15 mouse cellular contexts compared by ENCODE assay signal in genomic region chr11:98599291-98599690, GRCm38 (mm10). TPM values are rescaled to one million over a fixed set of nuclear protein-coding genes. Genes with fewer than 3 reads are reported as not detected.
DNase-seq lines count a peak whose midpoint lies in the region; ATAC-seq lines count a peak whose summit lies in the region.
"Had no signal": no experiment of that assay in that cellular context is flagged by ENCODE, and none has a peak within 500 bp of the region (broad histone marks: within the 10 kb centered on the region; RNA-seq: fewer than 3 reads in every experiment).

No protein-coding gene starts in this region.

- peak overlapping the region; percentile 31 for H3K4me2 ChIP-seq in heart, embryonic 11.5 days
- H3K4me2 ChIP-seq in lung, embryonic 15.5 days, result peak overlapping the region; percentile 18; the same call in 1 of the 2 replicates
- no peak overlapping the region for H3K4me2 ChIP-seq in neural tube, embryonic 14.5 days (ENCODE audit: low read depth, low read length)
- no peak overlapping the region for H3K4me2 ChIP-seq in midbrain, embryonic 15.5 days
- H3K4me2 ChIP-seq: liver, embryonic 13.5 days; neural tube, embryonic 13.5 days had no signal

- peaks cover 24% of the 10 kb centered on the region; the same call in 1 of the 2 replicates for H3K27me3 ChIP-seq in heart, embryonic 11.5 days (ENCODE audit: control insufficient read depth, insufficient read depth, low read length)
- H3K27me3 ChIP-seq in lung, embryonic 15.5 days, result peaks cover 37% of the 10 kb centered on the region
- peaks cover 3% of the 10 kb centered on the region for H3K27me3 ChIP-seq in neural tube, embryonic 14.5 days (ENCODE audit: control insufficient read depth, insufficient read depth, low read length)
- H3K27me3 ChIP-seq in midbrain, embryonic 15.5 days (replicated peaks), result peaks cover 14% of the 10 kb centered on the region

- DNase-seq in heart, postnatal 25 days (ENCODE audit: low spot score), result no peak
- DNase-seq in lung, adult 18-20 months, result no peak
- DNase-seq: kidney, postnatal 4 days; liver, embryonic 13.5 days had no signal

- 0 out of 2 replicates have a peak, but pooled peaks have one; percentile 40 for ATAC-seq in heart, embryonic 11.5 days (replicated peaks; ENCODE audit: insufficient number of reproducible peaks, low FRiP score, low TSS enrichment)
- ATAC-seq in lung, embryonic 15.5 days (ENCODE audit: borderline replicate concordance, extremely low read depth, low FRiP score, low TSS enrichment), result no peak
- ATAC-seq in neural tube, embryonic 14.5 days (ENCODE audit: low read depth), result no peak
- ATAC-seq in midbrain, embryonic 15.5 days (replicated peaks), result no peak
- ATAC-seq in CD4-positive, CD25-positive, alpha-beta regulatory T cell, adult 4 months, result no peak

- intact Hi-C loops in heart, postnatal 25 days (cut with DNase I), result no loop called here

- 14% methylated on average over 18 of the region's 18 CpGs for WGBS in heart, embryonic 11.5 days (ENCODE audit: insufficient replicate concordance)
- 22% methylated on average over 18 of the region's 18 CpGs for WGBS in lung, embryonic 15.5 days
- 43% methylated on average over 18 of the region's 18 CpGs for WGBS in neural tube, embryonic 14.5 days
- WGBS in midbrain, embryonic 15.5 days, result 39% methylated on average over 18 of the region's 18 CpGs

- H3K9me3 ChIP-seq in heart, embryonic 11.5 days (replicated peaks; ENCODE audit: control insufficient read depth, low read length), result no peaks in the 10 kb centered on the region
- no peaks in the 10 kb centered on the region for H3K9me3 ChIP-seq in lung, embryonic 15.5 days
- no peaks in the 10 kb centered on the region for H3K9me3 ChIP-seq in neural tube, embryonic 14.5 days (ENCODE audit: control insufficient read depth, low read length)
- H3K9me3 ChIP-seq in midbrain, embryonic 15.5 days, result no peaks in the 10 kb centered on the region
- H3K9me3 ChIP-seq: liver, embryonic 13.5 days; neural tube, embryonic 13.5 days had no signal

- H3K9ac ChIP-seq in heart, embryonic 11.5 days (ENCODE audit: low read depth, low read length), result 0 out of 2 replicates have a peak overlapping the region, but pooled peaks have one; percentile 31
- H3K9ac ChIP-seq in lung, embryonic 15.5 days, result no peak overlapping the region
- 0 out of 2 replicates have a peak overlapping the region, but pooled peaks have one; percentile 0 for H3K9ac ChIP-seq in neural tube, embryonic 14.5 days (replicated peaks; ENCODE audit: low read depth, low read length)
- no peak overlapping the region for H3K9ac ChIP-seq in midbrain, embryonic 15.5 days
- H3K9ac ChIP-seq: liver, embryonic 13.5 days; neural tube, embryonic 13.5 days had no signal

- no peak overlapping the region for H3K4me3 ChIP-seq in heart, embryonic 11.5 days (ENCODE audit: low read depth, low read length)
- no peak overlapping the region for H3K4me3 ChIP-seq in lung, embryonic 15.5 days
- H3K4me3 ChIP-seq in brown adipose tissue, adult 24 weeks (ENCODE audit: insufficient read depth, low read depth, low read length), result peak overlapping the region; percentile 19; the same call in 1 of the 2 replicates
- H3K4me3 ChIP-seq in neural tube, embryonic 14.5 days (ENCODE audit: low read depth, low read length), result no peak overlapping the region
- H3K4me3 ChIP-seq in midbrain, embryonic 15.5 days, result no peak overlapping the region
- H3K4me3 ChIP-seq: left cerebral cortex, adult 2 months; liver, embryonic 13.5 days; neural tube, embryonic 13.5 days had no signal

- peaks cover 23% of the 10 kb centered on the region for H3K4me1 ChIP-seq in heart, embryonic 11.5 days (ENCODE audit: control insufficient read depth, insufficient read depth, low read length)
- H3K4me1 ChIP-seq in lung, embryonic 15.5 days, result peaks cover 16% of the 10 kb centered on the region; the same call in 1 of the 2 replicates
- no peaks in the 10 kb centered on the region; the same call in 1 of the 2 replicates for H3K4me1 ChIP-seq in brown adipose tissue, adult 24 weeks (ENCODE audit: control insufficient read depth, insufficient read depth, insufficient read length, low read length)
- no peaks in the 10 kb centered on the region for H3K4me1 ChIP-seq in neural tube, embryonic 14.5 days (ENCODE audit: control insufficient read depth, insufficient read depth, low read length)
- peaks cover 6% of the 10 kb centered on the region for H3K4me1 ChIP-seq in midbrain, embryonic 15.5 days

- no peak overlapping the region for H3K27ac ChIP-seq in heart, embryonic 11.5 days (ENCODE audit: low read depth, low read length)
- no peak overlapping the region for H3K27ac ChIP-seq in lung, embryonic 15.5 days
- no peak overlapping the region for H3K27ac ChIP-seq in brown adipose tissue, adult 24 weeks (replicated peaks; ENCODE audit: low read depth, low read length)
- no peak overlapping the region for H3K27ac ChIP-seq in neural tube, embryonic 14.5 days (ENCODE audit: low read depth, low read length)
- H3K27ac ChIP-seq in midbrain, embryonic 15.5 days, result no peak overlapping the region
- H3K27ac ChIP-seq: left cerebral cortex, adult 2 months; liver, embryonic 13.5 days; neural tube, embryonic 13.5 days had no signal

- H3K36me3 ChIP-seq in heart, embryonic 11.5 days (ENCODE audit: control insufficient read depth, insufficient read depth, low read length), result no peaks in the 10 kb centered on the region
- H3K36me3 ChIP-seq in lung, embryonic 15.5 days, result no peaks in the 10 kb centered on the region
- no peaks in the 10 kb centered on the region for H3K36me3 ChIP-seq in neural tube, embryonic 14.5 days (ENCODE audit: control insufficient read depth, insufficient read depth, low read length)
- H3K36me3 ChIP-seq in midbrain, embryonic 15.5 days (replicated peaks), result no peaks in the 10 kb centered on the region
- H3K36me3 ChIP-seq: liver, embryonic 13.5 days; neural tube, embryonic 13.5 days had no signal

RNA-seq across cellular contexts. Expression of gene Lrrc3c, which starts 1.2 kb away (rescaled TPM):
- not detected in 2 replicates for polyA plus RNA-seq in heart, embryonic 11.5 days (2014; fragmentation: Nextera tagmentation; extraction: Ambion mirVana)
- total RNA-seq in heart, postnatal 25 days (2021), result not detected
- polyA plus RNA-seq in lung, embryonic 15.5 days (2015; fragmentation: Nextera tagmentation; extraction: Ambion mirVana), result not detected in 2 replicates
- polyA plus RNA-seq in brown adipose tissue, adult 24 weeks (2012; ENCODE audit: insufficient read depth, insufficient read length, missing spikeins), result not detected in 2 replicates
- not detected in 2 replicates for polyA plus RNA-seq in neural tube, embryonic 14.5 days (2014; fragmentation: Nextera tagmentation; extraction: Ambion mirVana)
- not detected in 2 replicates for polyA plus RNA-seq in midbrain, embryonic 15.5 days (2015; fragmentation: Nextera tagmentation; extraction: Ambion mirVana)
- polyA plus RNA-seq in CD4-positive, CD25-positive, alpha-beta regulatory T cell, adult 4 months (2017; shearing (Covaris generic)), result not detected
- total RNA-seq: CH12.LX; left cerebral cortex, adult 2 months; megakaryocyte progenitor cell, adult 5-6 weeks had no signal
- polyA plus RNA-seq: liver, embryonic 13.5 days; neural tube, embryonic 13.5 days; urinary bladder, adult 2 months had no signal

RNA-seq across cellular contexts. Expression of gene Ormdl3, which starts 12.1 kb away (rescaled TPM):
- 9.6 and 15.0 TPM in 2 replicates for polyA plus RNA-seq in heart, embryonic 11.5 days (2014; fragmentation: Nextera tagmentation; extraction: Ambion mirVana)
- 10 to 100 TPM; 35.6 to 37.8 TPM for total RNA-seq in heart, postnatal 25 days (2021)
- polyA plus RNA-seq in lung, embryonic 15.5 days (2015; fragmentation: Nextera tagmentation; extraction: Ambion mirVana), result 54.6 and 55.2 TPM in 2 replicates
- polyA plus RNA-seq in brown adipose tissue, adult 24 weeks (2012; ENCODE audit: insufficient read depth, insufficient read length, missing spikeins), result 276 and 329 TPM in 2 replicates
- 14.5 and 16.2 TPM in 2 replicates for polyA plus RNA-seq in neural tube, embryonic 14.5 days (2014; fragmentation: Nextera tagmentation; extraction: Ambion mirVana)
- polyA plus RNA-seq in midbrain, embryonic 15.5 days (2015; fragmentation: Nextera tagmentation; extraction: Ambion mirVana), result 120 TPM in 2 replicates
- polyA plus RNA-seq in CD4-positive, CD25-positive, alpha-beta regulatory T cell, adult 4 months (2017; shearing (Covaris generic)), result 10 to 100 TPM; 25.9 to 53.6 TPM

RNA-seq across cellular contexts. Expression of gene Gm12355, which starts 26.2 kb away (rescaled TPM):
- polyA plus RNA-seq in heart, embryonic 11.5 days (2014; fragmentation: Nextera tagmentation; extraction: Ambion mirVana), result 0.34 and 0.44 TPM in 2 replicates
- 1 to 10 TPM; 7.2 to 7.7 TPM for total RNA-seq in heart, postnatal 25 days (2021)
- polyA plus RNA-seq in lung, embryonic 15.5 days (2015; fragmentation: Nextera tagmentation; extraction: Ambion mirVana), result 1.0 and 1.4 TPM in 2 replicates
- polyA plus RNA-seq in brown adipose tissue, adult 24 weeks (2012; ENCODE audit: insufficient read depth, insufficient read length, missing spikeins), result 5.2 and 8.8 TPM in 2 replicates
- 0.37 and 0.76 TPM in 2 replicates for polyA plus RNA-seq in neural tube, embryonic 14.5 days (2014; fragmentation: Nextera tagmentation; extraction: Ambion mirVana)
- polyA plus RNA-seq in midbrain, embryonic 15.5 days (2015; fragmentation: Nextera tagmentation; extraction: Ambion mirVana), result 0.66 and 0.72 TPM in 2 replicates
- 1 to 10 TPM; 1.0 to 9.6 TPM for polyA plus RNA-seq in CD4-positive, CD25-positive, alpha-beta regulatory T cell, adult 4 months (2017; shearing (Covaris generic))

RNA-seq across cellular contexts. Expression of gene Gsdma3, which starts 26.9 kb away (rescaled TPM):
- polyA plus RNA-seq in heart, embryonic 11.5 days (2014; fragmentation: Nextera tagmentation; extraction: Ambion mirVana), result 0.14 TPM in 1 of 2 replicates, not detected in the other
- 1 to 10 TPM; 2.7 to 3.3 TPM for total RNA-seq in heart, postnatal 25 days (2021)
- not detected in 2 replicates for polyA plus RNA-seq in lung, embryonic 15.5 days (2015; fragmentation: Nextera tagmentation; extraction: Ambion mirVana)
- polyA plus RNA-seq in brown adipose tissue, adult 24 weeks (2012; ENCODE audit: insufficient read depth, insufficient read length, missing spikeins), result not detected in 2 replicates
- polyA plus RNA-seq in neural tube, embryonic 14.5 days (2014; fragmentation: Nextera tagmentation; extraction: Ambion mirVana), result not detected in 2 replicates
- not detected in 2 replicates for polyA plus RNA-seq in midbrain, embryonic 15.5 days (2015; fragmentation: Nextera tagmentation; extraction: Ambion mirVana)
- polyA plus RNA-seq in CD4-positive, CD25-positive, alpha-beta regulatory T cell, adult 4 months (2017; shearing (Covaris generic)), result under 1 TPM in 1 of 2 experiments, not detected in 1; 0.20 TPM
- total RNA-seq: CH12.LX; megakaryocyte progenitor cell, adult 5-6 weeks had no signal
- polyA plus RNA-seq: liver, embryonic 13.5 days; neural tube, embryonic 13.5 days; urinary bladder, adult 2 months had no signal

RNA-seq across cellular contexts. Expression of gene Gsdma2, which starts 47.3 kb away (rescaled TPM):
- not detected in 2 replicates for polyA plus RNA-seq in heart, embryonic 11.5 days (2014; fragmentation: Nextera tagmentation; extraction: Ambion mirVana)
- under 1 TPM in 1 of 2 experiments, not detected in 1; 0.31 TPM for total RNA-seq in heart, postnatal 25 days (2021)
- polyA plus RNA-seq in lung, embryonic 15.5 days (2015; fragmentation: Nextera tagmentation; extraction: Ambion mirVana), result not detected in 2 replicates
- not detected in 2 replicates for polyA plus RNA-seq in brown adipose tissue, adult 24 weeks (2012; ENCODE audit: insufficient read depth, insufficient read length, missing spikeins)
- polyA plus RNA-seq in neural tube, embryonic 14.5 days (2014; fragmentation: Nextera tagmentation; extraction: Ambion mirVana), result not detected in 2 replicates
- polyA plus RNA-seq in midbrain, embryonic 15.5 days (2015; fragmentation: Nextera tagmentation; extraction: Ambion mirVana), result not detected in 2 replicates
- not detected for polyA plus RNA-seq in CD4-positive, CD25-positive, alpha-beta regulatory T cell, adult 4 months (2017; shearing (Covaris generic))
- total RNA-seq: CH12.LX; left cerebral cortex, adult 2 months; megakaryocyte progenitor cell, adult 5-6 weeks had no signal
- polyA plus RNA-seq: liver, embryonic 13.5 days; urinary bladder, adult 2 months had no signal

Comparison
In these comparisons a context has a peak if more than half of its experiments do, and no peak if none do; other contexts are left out.
1. H3K4me2 ChIP-seq: peak in heart, embryonic 11.5 days (single experiment) and lung, embryonic 15.5 days (single experiment); none in neural tube, embryonic 14.5 days (single experiment) and midbrain, embryonic 15.5 days (single experiment).
2. H3K9ac ChIP-seq: peak in heart, embryonic 11.5 days (single experiment) and neural tube, embryonic 14.5 days (single experiment); none in lung, embryonic 15.5 days (single experiment) and midbrain, embryonic 15.5 days (single experiment).